Mouse (Mus musculus): ENCODE data around the gene Clcn6. TPM values are rescaled to one million over a fixed set of nuclear protein-coding genes. Genes with fewer than 3 reads are reported as not detected.

The Clcn6 gene
- polyA plus RNA-seq, 1 experiment from 2014 or later: 2.4 TPM

DNA sequence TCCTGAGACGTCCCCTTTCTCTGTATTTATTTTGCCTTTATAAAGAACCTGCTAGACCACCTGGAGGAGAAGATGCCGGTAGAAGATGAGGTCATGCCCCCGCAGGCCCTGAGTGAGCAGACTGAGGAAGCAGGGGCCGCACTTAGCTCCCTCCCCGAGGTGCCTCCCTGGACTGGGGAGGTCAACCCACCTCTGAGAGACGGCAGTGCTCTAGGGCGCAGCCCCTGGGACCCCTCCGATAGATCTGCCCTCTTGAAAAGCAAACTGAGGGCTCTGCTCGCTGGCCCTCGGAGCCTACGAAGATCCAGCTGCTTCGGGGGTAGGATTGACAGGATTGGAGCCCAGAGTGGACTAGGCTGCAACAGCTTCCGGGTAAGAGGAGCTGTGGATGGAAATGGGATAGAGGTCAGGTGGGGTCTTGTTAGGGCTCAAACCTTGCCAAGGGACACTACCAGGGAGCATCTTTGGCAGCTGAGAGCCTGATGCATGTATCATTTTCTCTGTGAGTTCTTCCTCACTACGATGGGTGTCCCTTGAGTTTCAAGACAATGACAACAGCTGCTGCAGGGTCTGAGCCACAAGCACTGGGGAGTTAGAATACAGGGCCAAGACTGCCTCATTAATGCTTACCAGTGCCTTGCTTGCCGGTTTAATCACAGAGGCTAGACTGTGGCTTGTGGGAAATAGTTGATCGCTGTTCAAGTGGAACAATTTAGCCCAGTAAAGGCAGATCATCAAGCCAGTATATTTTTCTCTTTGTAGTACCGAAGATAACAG lies 37.4 kb downstream of the Clcn6 start:
- Histone ChIP-seq H3K4me3 (no peak overlapping the region), H3K9ac (no peak overlapping the region), H3K4me2 (no peak overlapping the region), H3K27me3 (replicated peaks) (0 out of 2 replicates have a peak, but pooled peaks cover 4% of the 10 kb centered on the region), H3K36me3 (peaks cover 6% of the 10 kb centered on the region), H3K9me3 (replicated peaks) (no peaks in the 10 kb centered on the region), H3K4me1 (no peaks in the 10 kb centered on the region), H3K27ac (no peak overlapping the region)
- WGBS (ENCODE audit: insufficient replicate concordance): 74% methylated on average over 17 of the region's 17 CpGs
- ATAC-seq: no peak

DNA sequence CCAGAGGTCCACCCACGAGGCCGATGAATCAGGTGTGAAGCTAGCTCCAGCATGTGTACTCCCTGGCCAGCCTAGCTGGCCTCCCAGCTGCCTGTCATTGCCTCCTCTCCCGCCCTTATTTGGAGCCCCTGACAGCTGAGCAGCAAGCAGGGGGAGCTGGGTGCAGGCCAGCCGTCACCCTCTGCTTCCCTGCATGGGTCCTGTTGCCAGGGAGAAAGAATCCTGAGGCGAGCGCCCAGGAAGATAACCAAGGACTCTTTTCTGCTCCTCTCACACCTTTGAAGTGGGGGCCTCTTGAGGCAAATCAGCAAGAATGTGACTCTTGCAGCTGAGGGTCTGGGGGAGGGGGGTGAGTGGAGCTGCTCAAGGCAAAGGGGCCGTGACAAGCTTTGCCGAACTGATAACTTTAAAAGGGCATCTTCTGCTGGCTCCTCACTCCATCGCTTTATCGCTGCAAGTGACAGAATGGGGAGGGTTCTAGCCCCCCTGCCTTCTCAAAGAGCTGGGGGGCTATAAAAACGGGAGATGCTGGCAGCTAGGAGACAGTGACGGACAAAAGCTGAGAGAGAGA lies 38.3 kb downstream of the Clcn6 start, which contains the start of gene Nppa:
Gene Nppa (plus strand): TSS at position 521 of the 571 bp plus-strand sequence.
- Histone ChIP-seq H3K27me3 (replicated peaks) (0 out of 2 replicates have a peak, but pooled peaks cover 4% of the 10 kb centered on the region), H3K36me3 (no peaks in the 10 kb centered on the region; the same call in 1 of the 2 replicates), H3K4me1 (no peaks in the 10 kb centered on the region), H3K9me3 (replicated peaks) (no peaks in the 10 kb centered on the region), H3K9ac (no peak within 1 kb of the TSS), H3K4me2 (no peak within 1 kb of the TSS), H3K4me3 (no peak within 1 kb of the TSS), H3K27ac (no peak within 1 kb of the TSS)
- 32% methylated on average over 12 of the region's 12 CpGs for WGBS (ENCODE audit: insufficient replicate concordance)
- no peak for ATAC-seq

DNA sequence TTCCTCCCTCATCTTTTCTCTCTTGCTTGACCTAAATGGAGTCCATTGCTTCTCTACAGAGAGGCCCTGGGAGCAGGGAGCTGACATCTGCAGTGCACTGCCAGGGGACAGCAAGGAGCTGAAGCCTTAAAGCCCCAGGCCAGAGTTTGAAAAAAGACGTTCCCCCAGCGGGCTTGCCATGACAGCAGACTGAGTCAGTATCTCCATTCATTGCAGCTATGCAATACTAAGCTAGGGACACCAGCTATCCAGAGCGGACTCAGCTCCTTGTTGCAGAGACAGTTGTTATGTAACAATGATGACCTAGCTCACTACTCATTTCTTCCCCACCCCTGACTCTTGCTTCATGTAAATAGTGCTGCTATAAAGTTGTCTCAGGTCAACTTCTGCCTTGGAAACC lies 43.3 kb downstream of the Clcn6 start:
- 60% methylated on average over 3 of the region's 3 CpGs for WGBS (ENCODE audit: insufficient replicate concordance)
- H3K9me3 ChIP-seq (replicated peaks): no peaks in the 10 kb centered on the region
- H3K4me2 ChIP-seq: no peak overlapping the region
- no peak overlapping the region for H3K9ac ChIP-seq
- H3K27ac ChIP-seq: no peak overlapping the region
- no peaks in the 10 kb centered on the region for H3K36me3 ChIP-seq
- ATAC-seq: no peak
- H3K4me3 ChIP-seq: no peak overlapping the region
- H3K27me3 ChIP-seq (replicated peaks): no peaks in the 10 kb centered on the region
- H3K4me1 ChIP-seq: no peaks in the 10 kb centered on the region

DNA sequence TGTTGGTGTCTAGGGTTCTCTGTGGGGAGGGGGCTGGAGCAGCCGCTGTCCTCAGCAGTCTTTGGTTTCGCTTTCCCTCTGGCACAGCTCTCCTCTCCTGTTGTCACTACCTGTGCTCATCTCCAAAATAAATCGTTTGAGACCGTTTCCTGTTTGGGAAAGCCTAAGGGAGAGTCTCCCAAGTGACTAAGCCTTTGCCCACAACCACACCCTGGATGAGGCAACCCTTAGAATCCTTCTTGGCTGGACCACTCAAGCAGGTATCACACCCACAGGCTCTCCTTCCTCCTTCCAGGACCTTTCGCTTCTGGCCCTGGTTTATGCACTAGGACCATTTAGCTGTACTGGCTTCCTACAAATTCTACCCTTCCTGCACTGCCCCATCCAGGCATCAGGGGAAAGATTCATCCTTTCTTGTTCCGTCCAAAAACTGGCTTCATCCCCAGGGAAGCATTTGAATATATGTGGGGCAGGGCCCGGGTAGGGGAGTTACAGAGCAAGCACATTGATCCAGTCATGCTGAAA lies 45.0 kb downstream of the Clcn6 start:
- H3K27ac ChIP-seq: no peak overlapping the region
- no peaks in the 10 kb centered on the region for H3K36me3 ChIP-seq
- no peaks in the 10 kb centered on the region for H3K9me3 ChIP-seq (replicated peaks)
- ATAC-seq: no peak
- no peak overlapping the region for H3K4me2 ChIP-seq
- H3K4me3 ChIP-seq: no peak overlapping the region
- H3K27me3 ChIP-seq (replicated peaks): 0 out of 2 replicates have a peak, but pooled peaks cover 4% of the 10 kb centered on the region
- no peaks in the 10 kb centered on the region for H3K4me1 ChIP-seq
- 39% methylated on average over 7 of the region's 7 CpGs for WGBS (ENCODE audit: insufficient replicate concordance)
- H3K9ac ChIP-seq: no peak overlapping the region

DNA sequence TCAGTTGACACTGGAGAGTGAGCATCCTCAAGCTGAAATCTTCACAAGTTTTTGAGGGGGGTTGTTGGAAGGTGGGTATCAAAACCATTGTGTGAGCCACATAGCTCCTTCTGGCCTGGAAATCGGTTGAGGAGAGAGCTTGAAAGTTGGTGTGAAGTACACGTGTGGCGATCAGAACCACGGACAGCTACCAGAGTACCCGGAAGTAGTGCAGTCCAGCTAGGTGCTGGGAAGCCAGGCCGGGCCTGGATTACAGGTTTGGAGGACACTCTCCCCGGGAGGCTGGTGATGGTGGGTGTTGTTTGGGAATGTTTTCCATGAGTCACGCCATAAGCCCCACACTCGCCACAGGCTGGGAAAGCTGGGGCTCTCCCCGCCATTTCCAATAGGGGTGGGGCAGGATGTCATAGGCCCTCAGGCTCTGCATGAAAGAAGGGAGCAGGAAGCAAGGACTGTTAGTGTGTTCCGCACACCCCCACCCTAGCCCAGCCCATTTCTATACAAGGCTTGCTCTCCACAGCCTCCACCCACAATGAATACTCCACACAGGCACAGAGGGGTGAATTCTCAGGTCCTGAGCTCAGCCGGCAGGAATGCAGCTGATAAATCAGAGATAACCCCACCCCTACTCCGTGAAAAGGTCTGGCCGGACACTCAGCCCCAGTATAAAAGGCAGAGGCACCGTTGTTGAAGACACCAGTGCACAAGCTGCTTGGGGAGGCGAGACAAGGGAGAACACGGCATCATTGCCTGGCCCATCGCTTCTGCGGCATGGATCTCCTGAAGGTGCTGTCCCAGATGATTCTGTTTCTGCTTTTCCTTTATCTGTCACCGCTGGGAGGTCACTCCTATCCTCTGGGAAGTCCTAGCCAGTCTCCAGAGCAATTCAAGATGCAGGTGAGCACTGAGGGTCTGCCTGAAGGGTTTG lies 53.2 kb downstream of the Clcn6 start, which contains the start of gene Nppb:
Gene Nppb (plus strand): TSS at position 584 of the 928 bp plus-strand sequence.
- Histone ChIP-seq H3K36me3 (no peaks in the 10 kb centered on the region), H3K4me3 (no peak within 1 kb of the TSS), H3K9me3 (replicated peaks) (no peaks in the 10 kb centered on the region), H3K27me3 (replicated peaks) (peaks cover 25% of the 10 kb centered on the region), H3K9ac (no peak within 1 kb of the TSS), H3K4me2 (peak within 1 kb of the TSS; percentile 25; the same call in 1 of the 2 replicates), H3K27ac (no peak within 1 kb of the TSS), H3K4me1 (0 out of 2 replicates have a peak, but pooled peaks cover 4% of the 10 kb centered on the region)
- 22% methylated on average over 20 of the region's 20 CpGs for WGBS (ENCODE audit: insufficient replicate concordance)
- ATAC-seq: 0 out of 2 replicates have a peak, but pooled peaks have one; percentile 35

GRCm38 (mm10) chr4:147979441-147979860 lies 59.2 kb downstream of the Clcn6 start:
- 66% methylated on average over 7 of the region's 7 CpGs for WGBS (ENCODE audit: insufficient replicate concordance)
- H3K27me3 ChIP-seq (replicated peaks): 0 out of 2 replicates have a peak, but pooled peaks cover 8% of the 10 kb centered on the region
- no peak overlapping the region for H3K4me2 ChIP-seq
- H3K27ac ChIP-seq: no peak overlapping the region
- H3K9ac ChIP-seq: no peak overlapping the region
- ATAC-seq: no peak
- H3K36me3 ChIP-seq: no peaks in the 10 kb centered on the region
- peaks cover 9% of the 10 kb centered on the region for H3K4me1 ChIP-seq
- H3K4me3 ChIP-seq: no peak overlapping the region
- H3K9me3 ChIP-seq (replicated peaks): no peaks in the 10 kb centered on the region

DNA sequence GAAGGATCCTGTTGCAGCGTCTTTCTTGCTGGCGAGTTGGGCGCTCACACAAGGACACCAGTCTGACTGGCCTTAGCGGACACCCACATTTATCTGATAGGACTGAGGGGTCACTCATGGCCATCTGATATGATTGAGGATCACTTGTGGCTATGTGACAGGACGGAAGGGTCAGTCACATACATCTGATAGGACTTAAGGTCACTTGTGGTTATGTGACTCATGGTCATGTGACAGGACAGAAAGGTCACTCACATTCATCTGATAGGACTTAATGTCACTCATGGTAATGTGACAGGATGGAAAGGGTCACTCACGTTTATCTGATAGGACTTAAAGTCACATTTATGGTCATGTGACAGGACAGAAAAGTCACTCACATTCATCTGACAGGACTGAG lies 60.2 kb downstream of the Clcn6 start:
- H3K4me2 ChIP-seq: no peak overlapping the region
- H3K4me1 ChIP-seq: peaks cover 9% of the 10 kb centered on the region
- no peaks in the 10 kb centered on the region for H3K36me3 ChIP-seq
- no peak overlapping the region for H3K27ac ChIP-seq
- no peak for ATAC-seq
- H3K9ac ChIP-seq: no peak overlapping the region
- H3K27me3 ChIP-seq (replicated peaks): 0 out of 2 replicates have a peak, but pooled peaks cover 8% of the 10 kb centered on the region
- WGBS (ENCODE audit: insufficient replicate concordance): 74% methylated on average over 6 of the region's 6 CpGs
- H3K4me3 ChIP-seq: no peak overlapping the region
- H3K9me3 ChIP-seq (replicated peaks): no peaks in the 10 kb centered on the region

GRCm38 (mm10) chr4:147977726-147978125 lies 60.9 kb downstream of the Clcn6 start:
- no peaks in the 10 kb centered on the region for H3K9me3 ChIP-seq (replicated peaks)
- H3K4me3 ChIP-seq: no peak overlapping the region
- no peak overlapping the region for H3K9ac ChIP-seq
- no peak overlapping the region for H3K27ac ChIP-seq
- no peak overlapping the region for H3K4me2 ChIP-seq
- peaks cover 9% of the 10 kb centered on the region for H3K4me1 ChIP-seq
- no peak for ATAC-seq
- H3K36me3 ChIP-seq: no peaks in the 10 kb centered on the region
- 0 out of 2 replicates have a peak, but pooled peaks cover 8% of the 10 kb centered on the region for H3K27me3 ChIP-seq (replicated peaks)
- 66% methylated on average over 4 of the region's 4 CpGs for WGBS (ENCODE audit: insufficient replicate concordance)

DNA sequence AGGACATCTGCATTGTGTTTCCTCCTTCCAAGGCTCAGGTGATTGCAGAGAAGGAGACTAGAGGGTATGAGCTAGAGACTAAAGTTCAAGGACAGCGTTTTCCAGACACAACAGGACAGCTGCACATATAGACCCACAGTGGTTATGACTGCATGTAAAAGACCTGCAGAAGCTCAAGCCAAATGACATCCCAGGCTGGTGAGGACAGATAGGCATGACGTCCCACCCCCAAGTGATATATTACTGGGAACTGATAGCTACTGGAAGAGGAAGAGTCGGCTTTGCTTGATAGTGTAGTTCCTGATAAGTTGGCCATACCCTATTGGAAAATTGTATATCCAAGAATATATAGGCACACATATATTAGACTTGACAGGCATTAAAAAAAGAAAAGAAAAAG lies 62.4 kb downstream of the Clcn6 start:
- ATAC-seq: peak; percentile 82
- Histone ChIP-seq H3K4me3 (no peak overlapping the region), H3K9me3 (replicated peaks) (no peaks in the 10 kb centered on the region), H3K4me2 (no peak overlapping the region), H3K9ac (no peak overlapping the region), H3K36me3 (no peaks in the 10 kb centered on the region), H3K4me1 (peaks cover 9% of the 10 kb centered on the region), H3K27ac (no peak overlapping the region), H3K27me3 (replicated peaks) (0 out of 2 replicates have a peak, but pooled peaks cover 2% of the 10 kb centered on the region)
- 24% methylated on average over 3 of the region's 3 CpGs for WGBS (ENCODE audit: insufficient replicate concordance)

DNA sequence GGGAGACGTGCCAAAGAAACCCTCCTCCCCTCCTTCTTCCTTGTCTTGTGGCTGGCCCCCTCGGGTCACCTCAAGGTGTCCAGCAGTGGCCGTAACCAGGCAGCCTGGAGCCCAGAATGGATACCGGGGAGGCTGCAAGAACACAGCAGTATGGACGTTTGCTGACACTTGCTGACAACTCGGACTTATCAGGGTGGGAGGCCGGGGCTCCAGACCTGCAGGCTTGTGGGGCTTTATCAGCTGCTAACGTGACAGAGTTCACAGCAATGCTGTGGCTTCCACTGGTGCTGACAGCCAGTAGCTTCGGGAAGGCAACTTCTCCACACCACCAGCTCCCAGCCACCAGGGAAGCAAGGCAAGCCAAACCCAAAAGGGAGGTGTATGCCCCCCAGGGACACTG lies 69.3 kb downstream of the Clcn6 start:
- peak; percentile 49; the same call in 1 of the 2 replicates for ATAC-seq
- Histone ChIP-seq H3K4me1 (peaks cover 9% of the 10 kb centered on the region), H3K4me3 (no peak overlapping the region), H3K9ac (no peak overlapping the region), H3K27me3 (replicated peaks) (0 out of 2 replicates have a peak, but pooled peaks cover 3% of the 10 kb centered on the region), H3K27ac (no peak overlapping the region), H3K4me2 (peak overlapping the region; percentile 21), H3K9me3 (replicated peaks) (no peaks in the 10 kb centered on the region), H3K36me3 (no peaks in the 10 kb centered on the region)
- whole genome bisulfite sequencing (ENCODE audit: insufficient replicate concordance): 12% methylated on average over 9 of the region's 9 CpGs

DNA sequence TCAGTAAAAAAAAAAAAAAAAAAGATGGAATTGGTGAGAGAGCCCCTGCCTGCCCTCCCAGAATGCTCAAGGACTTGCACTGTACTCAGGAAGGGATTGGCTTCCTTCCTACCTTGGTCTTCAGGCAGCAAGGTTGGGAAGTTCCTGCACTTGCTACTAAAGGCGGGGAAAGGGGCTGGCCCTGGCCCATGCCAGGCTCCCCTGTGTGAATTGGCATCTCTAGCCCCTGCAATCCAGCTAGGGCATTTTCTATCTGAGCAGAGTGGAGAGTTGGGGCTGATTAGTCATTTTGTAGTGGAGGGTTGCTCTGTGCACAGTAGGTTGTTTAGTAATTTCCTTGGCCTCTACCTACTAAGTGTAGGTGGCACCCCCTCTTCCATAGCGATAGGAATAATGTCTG lies 69.8 kb downstream of the Clcn6 start:
- Histone ChIP-seq H3K4me1 (peaks cover 9% of the 10 kb centered on the region), H3K27me3 (replicated peaks) (0 out of 2 replicates have a peak, but pooled peaks cover 3% of the 10 kb centered on the region), H3K9me3 (replicated peaks) (no peaks in the 10 kb centered on the region), H3K27ac (no peak overlapping the region), H3K4me2 (peak overlapping the region; percentile 21; the same call in 1 of the 2 replicates), H3K9ac (no peak overlapping the region), H3K4me3 (no peak overlapping the region), H3K36me3 (no peaks in the 10 kb centered on the region)
- no peak for ATAC-seq
- WGBS (ENCODE audit: insufficient replicate concordance): 68% methylated on average over 2 of the region's 2 CpGs

Measured in liver, embryonic 12.5 days (tissue).